Mouse (Mus musculus) common myeloid progenitor, adult 5-6 weeks (primary cell): ENCODE measurements around the gene Tmem245. TPM values are rescaled to one million over a fixed set of nuclear protein-coding genes. Genes with fewer than 3 reads are reported as not detected.
A peak's percentile ranks its signal among the peaks of the same experiment; 100 is the strongest.
"Not testable (repeated sequence)": the region's sequence is repeated elsewhere in the genome, so short reads cannot be mapped to it uniquely, and the experiment has no call there.

ENCODE experiments used
- ATAC-seq: replicated peaks from 2 replicates; pipeline ENCODE4 v1.8.0; 2016; ENCODE audit warnings: low read depth, mild to moderate bottlenecking, moderate TSS enrichment, inconsistent platforms; ENCODE audit not compliant: poor library complexity, severe bottlenecking
- total RNA-seq: library from RNA; stranded (forward); fragments of 200-1000, 187-1606 nt; gene quantifications from 2 replicates; pipeline ENCODE4 v1.2.3, GENCODE M21; 2017

The Tmem245 gene
- total RNA-seq, 1 experiment from 2014 or later: 10.7 TPM

- ATAC-seq: not testable (repeated sequence)
Measured at GRCm38 (mm10) chr4:56870541-56870940, 76.7 kb downstream of the Tmem245 start.

- no peak for ATAC-seq
Measured at GRCm38 (mm10) chr4:56867761-56868160, 79.5 kb downstream of the Tmem245 start.

- no peak for ATAC-seq
Measured at GRCm38 (mm10) chr4:56865971-56866370, 81.3 kb downstream of the Tmem245 start.

GRCm38 (mm10) chr4:56865003-56865511 is 82.2 kb downstream of the Tmem245 start, which contains the start of gene Ctnnal1:
Ctnnal1 (minus strand) TSS chr4:56865188.
- ATAC-seq: peak; percentile 93

GRCm38 (mm10) chr4:56864417-56865001 is 82.7 kb downstream of the Tmem245 start:
- no peak for ATAC-seq

GRCm38 (mm10) chr4:56864016-56864415 is 83.2 kb downstream of the Tmem245 start:
- no peak for ATAC-seq

- ATAC-seq: no peak
Measured at GRCm38 (mm10) chr4:56861551-56861950, 85.7 kb downstream of the Tmem245 start.

GRCm38 (mm10) chr4:56858733-56859132 is 88.5 kb downstream of the Tmem245 start:
- no peak for ATAC-seq

- no peak for ATAC-seq
Measured at GRCm38 (mm10) chr4:56856371-56856949, 90.8 kb downstream of the Tmem245 start.

- ATAC-seq: no peak
Measured at GRCm38 (mm10) chr4:56855935-56856334, 91.3 kb downstream of the Tmem245 start.

- ATAC-seq: no peak
Measured at GRCm38 (mm10) chr4:56850724-56851123, 96.5 kb downstream of the Tmem245 start.

- ATAC-seq: no peak
Measured at GRCm38 (mm10) chr4:56848044-56848443, 99.2 kb downstream of the Tmem245 start.

- ATAC-seq: no peak
Measured at GRCm38 (mm10) chr4:56847400-56847799, 99.8 kb downstream of the Tmem245 start.

- no peak for ATAC-seq
Measured at GRCm38 (mm10) chr4:56845896-56846533, 101.2 kb downstream of the Tmem245 start.

- ATAC-seq: no peak
Measured at GRCm38 (mm10) chr4:56844911-56845310, 102.3 kb downstream of the Tmem245 start.

GRCm38 (mm10) chr4:56843963-56844362 is 103.3 kb downstream of the Tmem245 start:
- no peak for ATAC-seq

GRCm38 (mm10) chr4:56842501-56842900 is 104.7 kb downstream of the Tmem245 start:
- ATAC-seq: no peak

- no peak for ATAC-seq
Measured at GRCm38 (mm10) chr4:56840297-56840696, 106.9 kb downstream of the Tmem245 start.

GRCm38 (mm10) chr4:56837661-56838060 is 109.6 kb downstream of the Tmem245 start:
- no peak for ATAC-seq

GRCm38 (mm10) chr4:56831998-56832397 is 115.2 kb downstream of the Tmem245 start:
- ATAC-seq: no peak

GRCm38 (mm10) chr4:56831013-56831609 is 116.1 kb downstream of the Tmem245 start:
- ATAC-seq: no peak
